Mouse (Mus musculus) right cerebral cortex, postnatal 10 days (tissue): ENCODE data around the gene Psmc3.

Source experiments
- DNase-seq, 2 experiments: peaks; one replicate each; pipeline ENCODE4 v3.0.0; 2021; ENCODE audit warnings: low spot score in 2 of 2

Psmc3 gene

GRCm38 (mm10) chr2:91113334-91113733 lies 59.5 kb downstream of the Psmc3 start:
- no peak for DNase-seq

- DNase-seq: no peak
Observed at GRCm38 (mm10) chr2:91113852-91114251, 60.0 kb downstream of the Psmc3 start.

- DNase-seq: peak; percentile 85 to 91
Observed at GRCm38 (mm10) chr2:91114781-91115577, 61.2 kb downstream of the Psmc3 start.

GRCm38 (mm10) chr2:91115578-91115970 lies 61.8 kb downstream of the Psmc3 start:
- DNase-seq: no peak
